Mouse (Mus musculus): ENCODE results near the gene B230217C12Rik.

DNA sequence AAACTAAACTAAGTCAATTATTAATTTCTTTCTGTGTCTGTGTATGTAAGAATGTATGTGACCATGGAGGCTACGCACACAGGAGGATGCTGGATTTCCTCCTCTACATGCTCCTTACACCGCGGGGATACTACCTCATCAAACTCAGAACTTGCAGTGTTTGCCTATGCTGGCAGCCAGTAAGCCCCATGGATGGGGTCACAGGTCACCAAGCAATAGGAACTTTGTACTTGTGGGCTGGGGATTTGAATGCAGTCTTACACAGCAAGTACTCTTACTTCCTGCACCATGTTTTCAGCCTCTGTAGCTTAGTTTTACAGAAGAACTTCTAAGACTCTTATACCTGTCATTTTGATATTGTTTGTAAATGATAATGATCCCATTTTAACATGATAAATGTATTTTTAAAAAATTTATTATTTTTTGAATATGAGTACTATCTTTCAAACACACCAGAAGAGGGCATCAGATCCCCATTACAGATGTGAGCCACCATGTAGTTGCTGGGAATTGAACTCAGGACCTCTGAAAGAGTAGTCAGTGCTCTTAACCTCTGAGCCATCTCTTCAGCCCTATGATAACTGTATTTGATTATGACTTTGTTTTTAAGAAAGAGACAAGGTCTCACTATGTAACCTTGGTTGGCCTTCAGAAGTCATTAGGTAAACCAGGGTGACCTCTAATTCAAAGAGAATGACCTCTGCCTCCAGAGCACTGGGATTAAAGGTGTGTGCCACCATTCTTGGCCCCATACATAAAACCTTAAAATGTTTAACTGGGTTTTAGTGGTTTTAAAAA is 25.7 kb downstream of the B230217C12Rik start:
- TF ChIP-seq POLR2A (IDR thresholded peaks at IDR 0.05; ENCODE audit: extremely low read depth, insufficient read depth, low read length) (no peak), CTCF (IDR thresholded peaks at IDR 0.05; ENCODE audit: low read depth, low read length) (no peak)
